Mouse (Mus musculus): ENCODE data around the gene Med9.
"Not testable (repeated sequence)": the region's sequence is repeated elsewhere in the genome, so short reads cannot be mapped to it uniquely, and the experiment has no call there.

Gene Med9

DNA sequence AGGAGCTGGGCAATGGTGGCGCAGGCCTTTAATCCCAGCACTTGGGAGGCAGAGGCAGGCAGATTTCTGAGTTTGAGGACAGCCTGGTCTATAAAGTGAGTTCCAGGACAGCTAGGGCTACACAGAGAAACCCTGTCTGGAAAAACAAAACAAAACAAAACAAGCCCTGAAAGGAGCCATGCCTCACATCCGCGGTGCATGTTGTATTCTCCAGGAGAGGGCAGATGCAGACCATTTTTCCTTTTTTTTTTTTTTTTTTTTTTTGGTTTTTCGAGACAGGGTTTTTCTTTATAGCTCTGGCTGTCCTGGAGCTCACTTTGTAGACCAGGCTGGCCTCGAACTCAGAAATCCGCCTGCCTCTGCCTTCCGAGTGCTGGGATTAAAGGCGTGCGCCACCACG, 3.2 kb upstream of the Med9 start:
- not testable (repeated sequence) for DNase-seq (ENCODE audit: low read depth, low spot score)

DNA sequence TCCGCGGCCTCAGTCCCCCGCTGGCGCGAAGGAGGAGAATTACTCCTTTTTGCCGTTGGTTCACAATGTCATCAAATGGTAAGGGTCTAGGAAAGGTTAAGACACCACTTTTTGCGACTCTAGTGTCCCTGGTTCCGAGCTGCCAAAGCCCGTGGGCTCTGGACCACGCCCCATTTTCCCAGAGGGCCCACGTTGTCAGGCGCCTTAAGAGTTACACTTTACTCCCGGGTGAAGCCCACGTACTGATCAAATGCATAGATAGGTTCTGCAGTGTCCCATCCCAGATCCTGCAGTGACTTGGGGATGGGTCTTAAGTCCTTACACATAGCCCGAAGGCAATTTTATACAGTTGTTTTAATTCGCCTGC, 378 bp downstream of the Med9 start:
- DNase-seq (ENCODE audit: low read depth, low spot score) = no peak

DNA sequence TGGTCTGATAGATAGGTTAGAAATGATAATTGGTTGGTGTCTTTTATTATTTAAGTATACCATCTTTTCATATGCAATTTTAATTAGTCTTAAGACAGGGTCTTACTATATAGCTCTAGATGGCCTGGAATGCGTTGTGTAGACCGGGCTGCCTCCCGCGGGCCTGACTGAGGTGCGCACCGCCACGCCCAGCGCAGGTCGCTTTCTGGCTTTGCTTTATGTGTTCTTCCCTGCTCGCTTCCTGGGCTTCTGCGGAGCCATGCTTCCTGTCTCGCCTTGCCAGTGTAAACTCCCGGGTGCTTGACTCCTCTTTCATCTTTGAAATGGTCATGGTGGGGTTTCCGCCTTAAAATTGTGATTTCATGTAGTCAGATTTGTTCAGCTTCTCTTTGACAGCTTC, 4.9 kb downstream of the Med9 start:
- DNase-seq (ENCODE audit: low read depth, low spot score) = no peak

DNA sequence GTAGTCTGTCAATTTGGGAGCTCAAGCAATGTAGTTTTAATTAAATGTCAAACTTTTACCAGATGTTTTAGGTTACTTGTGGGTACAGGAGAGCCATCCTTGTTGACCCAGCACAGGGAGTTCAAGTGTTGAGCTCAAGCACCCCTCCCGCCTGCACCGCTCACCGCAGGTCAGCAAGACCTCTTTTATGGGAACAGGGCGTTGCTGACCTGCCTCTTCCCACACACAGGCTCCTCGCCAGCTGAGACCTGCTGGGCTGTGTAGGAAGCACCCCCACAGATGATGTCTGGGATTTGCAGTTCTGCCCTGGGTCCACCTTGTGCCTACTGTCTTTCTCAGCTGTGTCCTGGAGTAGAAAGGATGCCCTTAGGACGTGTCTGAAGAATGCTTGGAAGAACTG, 8.7 kb downstream of the Med9 start:
- DNase-seq (ENCODE audit: low read depth, low spot score) = no peak

DNA sequence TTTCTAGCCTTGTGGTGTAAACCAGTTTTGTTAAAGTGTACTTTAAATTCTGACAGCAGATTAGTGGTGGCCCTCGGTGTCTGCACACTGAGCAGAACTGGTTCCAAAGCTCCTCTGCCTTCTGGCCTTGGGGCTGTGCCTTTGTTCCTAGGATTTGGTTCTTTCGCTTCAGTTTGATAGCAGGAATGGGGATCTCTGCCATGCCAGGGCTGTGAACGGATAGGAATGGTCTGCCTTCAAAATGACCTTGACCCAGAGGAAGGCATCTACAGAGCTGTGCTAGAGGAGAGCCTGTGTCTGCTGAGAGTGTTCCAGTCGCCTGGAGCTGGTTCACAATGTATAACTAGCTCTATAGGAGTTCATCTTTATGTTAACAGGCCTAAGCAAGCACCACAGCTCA, 11.4 kb downstream of the Med9 start:
- DNase-seq (ENCODE audit: low read depth, low spot score) = no peak

DNA sequence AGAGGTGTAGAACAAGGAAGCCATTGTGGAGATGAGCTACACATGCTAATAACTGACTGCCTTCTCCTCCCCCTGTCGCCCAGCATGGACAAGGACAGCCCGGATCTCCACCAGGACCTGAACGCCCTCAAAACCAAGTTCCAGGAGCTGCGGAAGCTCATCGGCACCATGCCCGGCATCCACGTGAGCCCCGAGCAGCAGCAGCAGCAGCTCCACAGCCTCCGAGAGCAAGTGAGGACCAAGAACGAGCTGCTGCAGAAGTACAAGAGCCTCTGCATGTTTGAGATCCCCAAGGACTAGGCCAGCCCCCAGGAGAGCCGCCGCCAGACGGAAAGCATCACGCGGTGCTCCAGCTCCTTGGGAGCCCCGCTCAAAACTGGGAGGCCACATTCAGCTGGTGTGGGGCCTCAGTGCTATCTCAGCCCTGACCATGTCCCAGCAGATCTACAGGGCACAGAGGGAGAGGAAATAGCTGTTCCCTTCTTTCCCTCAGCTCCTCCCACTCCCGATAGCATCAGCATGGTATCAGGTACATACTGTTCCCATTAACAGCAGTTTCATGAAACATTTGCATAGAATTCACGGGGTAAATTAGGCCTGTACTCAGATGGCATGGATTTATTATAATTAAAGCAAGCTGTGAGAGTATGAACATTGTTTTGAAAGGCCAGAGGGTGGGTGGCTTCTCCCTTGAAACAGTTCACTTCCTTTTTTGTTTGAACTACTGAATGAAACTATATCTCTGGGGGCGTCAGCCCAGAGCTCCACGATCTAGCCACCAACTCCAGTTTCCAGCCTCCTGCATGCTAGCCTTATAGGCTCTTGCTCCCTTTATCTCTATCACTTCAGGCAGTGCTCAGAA, 12.7 kb downstream of the Med9 start:
- DNase-seq (ENCODE audit: low read depth, low spot score) = no peak

GRCm38 (mm10) chr11:59961338-59961875, 13.4 kb downstream of the Med9 start:
- no peak for DNase-seq (ENCODE audit: low read depth, low spot score)

DNA sequence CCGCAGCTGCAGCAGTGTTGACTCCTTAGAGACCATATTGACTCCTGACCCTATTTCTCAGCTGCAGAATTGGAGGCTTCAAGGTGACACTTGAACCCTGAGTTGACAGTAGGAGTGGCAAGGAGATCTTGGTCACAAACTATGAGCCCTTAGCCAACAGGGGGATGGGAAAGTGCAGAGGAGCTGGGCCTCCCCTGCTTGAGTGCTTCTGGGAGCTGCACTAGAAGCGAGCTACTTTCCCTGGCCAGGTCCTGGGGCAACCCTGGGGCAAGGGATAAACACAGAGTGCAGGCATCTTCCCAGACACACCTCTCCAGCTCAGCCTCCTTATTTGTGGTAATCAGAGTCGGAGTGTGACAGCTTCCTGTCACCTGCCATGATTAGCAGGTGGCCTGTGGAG, 14.6 kb downstream of the Med9 start:
- no peak for DNase-seq (ENCODE audit: low read depth, low spot score)

GRCm38 (mm10) chr11:59963364-59964162, 15.6 kb downstream of the Med9 start:
- DNase-seq (ENCODE audit: low read depth, low spot score) = no peak

GRCm38 (mm10) chr11:59964163-59964758, 16.3 kb downstream of the Med9 start:
- no peak for DNase-seq (ENCODE audit: low read depth, low spot score)

- peak; percentile 60 for DNase-seq (ENCODE audit: low read depth, low spot score)
These were observed 16.8 kb downstream of the Med9 start, which contains the start of gene Rasd1 for GRCm38 (mm10) chr11:59964818-59965217. Rasd1 (minus strand) TSS chr11:59964944.

DNA sequence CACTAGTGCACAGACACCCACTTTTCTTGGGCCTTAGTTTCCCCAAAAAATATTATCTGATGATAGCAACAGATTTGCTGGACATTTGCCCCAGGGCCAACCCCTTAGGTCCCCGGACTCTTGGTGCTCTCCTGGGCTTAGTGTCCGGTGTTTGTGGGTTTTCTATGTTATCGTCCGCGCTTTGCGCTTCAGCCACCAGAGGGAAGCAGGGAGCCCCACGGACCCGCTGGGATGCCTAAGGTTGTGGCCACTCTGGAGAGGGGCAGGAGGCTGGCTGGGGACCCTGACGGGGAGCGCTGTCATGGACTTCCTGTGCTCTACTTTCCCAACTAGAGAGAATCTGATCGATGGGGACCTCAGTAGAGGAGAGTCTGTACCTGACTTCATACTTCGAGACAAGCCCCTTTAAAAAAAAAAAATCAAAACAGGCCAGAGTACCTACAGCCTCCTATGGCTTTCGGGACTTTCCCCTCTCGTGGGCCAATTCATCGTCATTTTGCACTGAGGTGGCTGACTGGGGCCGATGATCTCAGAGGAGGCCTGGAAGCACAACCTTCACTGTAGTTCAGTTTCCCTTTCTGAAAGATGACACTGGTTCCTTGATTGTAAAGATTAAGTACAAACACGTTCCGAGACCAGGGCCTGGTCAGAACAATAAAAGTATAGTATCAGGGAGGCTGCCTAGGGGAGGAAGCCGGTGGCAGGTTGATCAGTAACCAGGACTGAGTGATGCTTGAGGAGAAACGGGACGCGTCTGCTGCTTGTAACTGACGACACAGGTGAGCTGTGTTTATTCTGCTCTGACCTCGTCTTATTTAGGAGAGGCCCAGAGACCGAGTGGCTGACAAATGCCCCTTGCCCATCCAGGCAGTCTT, 17.5 kb downstream of the Med9 start:
- peak; percentile 50 for DNase-seq (ENCODE audit: low read depth, low spot score)

- DNase-seq (ENCODE audit: low read depth, low spot score) = no peak
These were observed 18.1 kb downstream of the Med9 start for GRCm38 (mm10) chr11:59966102-59966483.

DNA sequence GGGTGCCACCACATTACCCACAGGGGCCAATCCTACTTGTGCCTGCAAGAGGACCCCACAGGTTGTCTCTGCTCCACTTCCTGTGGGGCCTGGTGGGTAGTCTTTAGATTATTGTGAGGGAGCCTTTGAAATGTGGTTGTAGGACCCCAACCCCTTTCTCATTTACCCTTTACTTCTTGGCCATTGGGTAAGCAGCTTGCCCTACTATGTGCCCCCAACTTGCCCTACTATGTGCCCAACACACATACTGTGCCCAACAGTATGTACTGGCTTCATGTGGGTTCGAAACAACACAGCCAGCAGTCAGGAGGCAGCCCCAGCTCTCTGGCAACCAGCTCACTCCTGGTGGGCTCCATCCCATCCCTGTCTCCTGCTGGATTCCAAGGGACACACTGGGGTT, 19.8 kb downstream of the Med9 start:
- DNase-seq (ENCODE audit: low read depth, low spot score) = no peak

DNA sequence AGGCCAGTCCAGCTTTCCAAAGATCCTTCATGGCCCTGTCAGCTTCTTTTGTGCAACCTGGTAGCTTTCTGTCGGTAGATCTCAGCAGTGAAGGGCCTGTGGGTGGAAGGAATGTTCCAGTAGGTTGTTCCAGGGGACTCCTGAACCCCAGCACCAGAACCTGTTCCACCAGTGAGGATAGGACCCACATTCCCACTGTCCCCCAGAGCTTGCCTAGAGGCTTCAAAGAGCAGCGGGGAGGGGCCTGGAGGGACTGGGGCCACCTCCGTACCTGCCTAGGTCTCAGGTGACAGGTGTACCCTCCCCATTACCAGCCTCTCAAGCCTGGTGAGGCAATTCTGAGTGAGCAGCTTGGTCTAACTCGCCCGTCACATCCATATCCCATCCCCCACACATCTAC, 22.8 kb downstream of the Med9 start:
- no peak for DNase-seq (ENCODE audit: low read depth, low spot score)

- DNase-seq (ENCODE audit: low read depth, low spot score) = no peak
These were observed 23.7 kb downstream of the Med9 start for GRCm38 (mm10) chr11:59971691-59972090.

DNA sequence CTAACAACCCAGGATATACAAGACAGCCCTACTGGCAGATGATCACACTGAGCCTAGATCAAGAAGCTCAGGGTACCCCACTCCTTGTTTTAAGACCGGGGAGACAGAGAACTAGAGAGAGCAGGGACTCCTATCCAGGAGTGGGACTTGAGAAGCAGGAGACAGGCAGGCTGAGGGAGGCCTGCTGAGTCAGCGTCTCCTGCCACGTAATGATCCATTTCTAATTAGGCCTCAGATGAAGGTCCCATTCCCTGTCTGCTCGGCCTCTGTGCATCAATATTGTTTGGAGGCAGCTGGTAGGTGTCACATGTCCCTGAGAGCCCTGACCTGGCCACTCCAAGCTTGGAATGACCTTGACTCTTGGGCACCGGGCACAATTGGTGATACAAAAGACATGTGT, 25.4 kb downstream of the Med9 start:
- no peak for DNase-seq (ENCODE audit: low read depth, low spot score)

- no peak for DNase-seq (ENCODE audit: low read depth, low spot score)
These were observed 27.2 kb downstream of the Med9 start for GRCm38 (mm10) chr11:59975241-59975640.

DNA sequence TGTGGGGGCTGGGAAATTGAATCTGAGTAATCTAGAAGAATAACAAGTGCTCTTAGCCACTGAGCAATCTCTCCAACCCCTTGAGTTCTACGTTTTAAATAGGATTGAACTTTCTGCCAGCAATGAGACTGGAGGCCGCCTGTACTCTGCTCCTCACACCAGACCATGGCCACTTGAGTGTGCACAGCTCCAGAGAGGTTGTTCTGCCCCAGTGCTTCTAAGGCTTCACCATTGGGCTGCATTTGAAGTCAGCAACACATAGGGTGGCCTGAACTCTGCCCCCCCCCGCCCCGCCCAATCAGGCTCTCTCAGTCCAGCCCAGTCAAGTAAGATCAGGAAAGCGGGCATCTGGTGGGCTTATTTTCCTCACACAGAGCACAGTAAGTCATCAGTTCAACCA, 29.8 kb downstream of the Med9 start:
- DNase-seq (ENCODE audit: low read depth, low spot score) = no peak

DNA sequence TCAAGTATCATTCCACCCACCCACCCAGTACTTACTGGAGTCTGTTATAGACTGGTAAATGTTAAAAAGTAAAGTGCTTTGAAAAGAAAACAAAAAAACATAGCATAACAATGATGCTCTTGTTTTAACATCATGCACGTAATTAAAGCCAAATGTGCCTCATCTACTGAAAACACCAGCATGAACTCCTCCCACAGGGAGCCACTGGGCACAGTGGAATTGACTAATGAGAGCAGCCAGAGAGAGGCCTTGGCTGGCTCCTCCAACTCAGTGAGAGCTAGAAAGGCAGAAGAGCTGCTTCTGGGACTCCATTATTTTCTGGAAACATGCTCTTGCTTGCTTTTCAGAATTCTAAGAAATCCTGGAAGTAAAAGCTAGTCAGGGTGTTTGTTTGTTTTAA, 41.4 kb downstream of the Med9 start:
- DNase-seq (ENCODE audit: low read depth, low spot score) = no peak

GRCm38 (mm10) chr11:59991365-59991764, 43.4 kb downstream of the Med9 start:
- no peak for DNase-seq (ENCODE audit: low read depth, low spot score)

Measured in WW6 (cell line).